Mouse (Mus musculus): ENCODE results near the gene Osbp.

Gene Osbp

DNA sequence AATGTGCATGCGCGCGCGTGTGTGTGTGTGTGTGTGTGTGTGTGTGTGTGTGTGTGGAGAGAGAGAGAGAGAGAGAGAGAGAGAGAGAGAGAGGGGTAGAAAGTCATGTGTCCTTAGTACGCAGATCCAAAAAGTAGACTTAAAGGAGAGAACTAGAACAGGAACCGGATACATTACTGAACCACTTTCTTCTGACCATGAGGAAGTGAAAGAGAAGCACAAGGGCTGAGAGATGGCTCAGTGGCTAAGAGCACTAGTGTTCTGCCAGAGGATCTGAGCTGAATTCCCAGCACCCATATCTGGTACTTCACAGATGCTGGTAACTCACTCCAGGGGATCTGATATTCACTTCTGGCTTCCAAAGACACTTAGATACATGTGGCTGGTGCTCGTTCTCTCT, 23.6 kb downstream of the Osbp start:
- DNase-seq (ENCODE audit: low spot score), result no peak

DNA sequence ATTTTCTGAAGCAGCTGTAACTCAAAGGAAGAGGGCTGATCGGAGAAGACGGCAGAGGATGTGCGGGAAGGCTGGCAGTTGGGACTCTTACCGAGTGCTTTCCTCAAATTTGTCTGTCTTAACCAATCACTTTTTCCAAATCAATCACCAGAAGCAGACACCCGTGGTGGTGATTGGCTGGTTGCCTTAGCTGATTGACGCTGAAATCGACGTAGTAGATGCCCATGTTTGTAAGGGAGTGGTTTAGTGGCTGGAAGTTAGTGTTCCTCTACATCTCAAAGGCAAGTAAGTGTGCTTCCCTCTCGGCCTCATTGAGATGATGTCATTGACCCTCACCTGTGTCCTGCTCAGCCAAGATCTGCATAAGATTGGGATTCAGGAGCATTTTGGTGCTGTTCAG, 26.3 kb downstream of the Osbp start:
- DNase-seq (ENCODE audit: low spot score), result no peak

DNA sequence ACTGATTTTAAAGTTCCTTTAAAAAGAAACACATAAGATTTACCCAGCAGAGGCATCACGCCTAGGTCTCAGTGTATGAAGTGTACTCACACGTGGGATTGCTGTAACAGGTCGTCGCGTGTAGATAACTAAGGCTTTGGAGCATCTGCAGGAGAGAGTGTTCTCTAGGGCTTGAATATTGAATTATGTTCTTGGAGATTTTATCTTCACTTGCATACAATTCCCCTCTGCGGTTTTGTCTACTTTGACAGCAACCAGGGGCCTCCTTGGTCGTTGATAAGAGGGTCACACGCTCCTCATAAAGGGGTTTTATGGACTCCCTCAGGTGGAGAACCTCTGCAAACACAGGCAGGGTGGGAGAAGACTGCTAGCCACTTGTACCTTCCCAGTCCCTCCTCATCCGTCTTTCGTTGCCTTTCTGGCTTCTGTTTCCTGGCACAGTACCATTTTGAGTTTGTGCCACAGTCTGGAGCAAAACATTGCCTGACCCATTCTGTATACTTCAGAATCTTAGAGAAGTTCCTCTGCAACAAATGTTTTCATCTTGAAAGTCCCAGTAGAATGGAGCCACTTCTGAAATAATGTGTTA, 26.8 kb downstream of the Osbp start:
- no peak for DNase-seq (ENCODE audit: low spot score)

DNA sequence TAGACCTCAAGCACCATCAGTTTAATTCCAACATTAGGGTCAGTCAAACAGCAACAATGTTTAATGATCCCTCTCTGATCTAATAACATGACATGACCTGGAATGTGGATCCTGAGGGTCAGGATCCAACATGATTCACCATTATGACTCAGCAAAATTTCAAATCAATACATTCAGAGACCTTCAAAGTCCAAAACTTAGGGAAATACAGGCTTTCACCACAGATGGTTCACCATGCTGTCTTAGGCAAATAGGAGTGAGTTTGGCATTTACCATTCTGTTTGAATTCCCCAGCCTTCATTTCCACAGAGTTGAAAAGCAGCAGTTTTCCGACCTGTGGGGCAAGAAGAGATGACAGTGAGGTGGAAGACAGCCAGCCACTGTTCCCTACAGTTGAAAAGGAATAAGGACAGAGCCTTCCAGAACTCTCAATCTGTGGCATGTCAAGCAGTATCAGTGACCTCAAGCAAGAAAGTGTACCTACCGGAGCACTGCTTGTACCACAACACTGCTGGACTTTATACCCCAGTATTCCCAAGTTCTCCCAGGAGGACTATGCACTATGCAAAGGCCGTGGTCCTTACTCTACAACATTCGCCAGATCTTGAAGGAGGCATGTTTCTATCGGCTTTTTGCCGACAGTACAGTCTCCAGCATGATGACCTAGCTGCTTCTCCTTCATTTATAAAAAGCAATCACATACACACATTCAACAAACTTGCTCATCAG, 29.1 kb downstream of the Osbp start:
- DNase-seq (ENCODE audit: low spot score), result no peak

DNA sequence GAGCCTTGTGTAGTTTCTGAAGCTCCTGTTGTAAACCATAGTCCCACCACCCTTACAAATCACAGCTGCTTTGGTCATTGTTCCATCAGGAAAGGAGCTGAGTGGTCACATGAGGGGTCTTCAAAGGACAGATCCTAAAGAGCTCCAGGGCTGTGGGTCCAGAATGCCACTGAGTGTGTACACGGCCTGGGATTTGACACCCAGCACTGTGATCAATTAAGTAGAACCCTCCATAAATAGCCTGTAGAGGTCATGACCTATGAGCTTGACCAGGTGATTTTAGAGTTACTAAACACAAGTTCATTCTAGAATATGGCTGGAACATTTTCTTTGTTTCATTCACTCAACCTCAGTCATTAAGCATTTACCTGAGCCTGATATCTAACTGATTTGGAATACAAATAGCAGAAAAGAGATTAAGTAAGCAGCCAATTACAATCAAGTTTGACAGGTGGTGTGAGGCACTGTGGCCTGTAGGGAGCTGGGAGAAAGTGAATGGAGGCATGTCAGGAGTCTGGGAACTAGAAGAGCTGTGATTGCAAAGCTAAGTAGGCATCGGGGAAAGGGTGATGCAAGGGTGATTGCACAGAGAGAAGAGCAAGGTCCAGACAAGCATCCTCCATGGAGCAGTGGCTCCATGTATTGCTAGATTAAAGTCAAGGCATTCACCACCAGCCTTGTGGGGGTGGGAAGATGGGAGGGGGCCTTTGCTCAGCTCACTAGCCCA, 30.1 kb downstream of the Osbp start:
- no peak for DNase-seq (ENCODE audit: low spot score)

DNA sequence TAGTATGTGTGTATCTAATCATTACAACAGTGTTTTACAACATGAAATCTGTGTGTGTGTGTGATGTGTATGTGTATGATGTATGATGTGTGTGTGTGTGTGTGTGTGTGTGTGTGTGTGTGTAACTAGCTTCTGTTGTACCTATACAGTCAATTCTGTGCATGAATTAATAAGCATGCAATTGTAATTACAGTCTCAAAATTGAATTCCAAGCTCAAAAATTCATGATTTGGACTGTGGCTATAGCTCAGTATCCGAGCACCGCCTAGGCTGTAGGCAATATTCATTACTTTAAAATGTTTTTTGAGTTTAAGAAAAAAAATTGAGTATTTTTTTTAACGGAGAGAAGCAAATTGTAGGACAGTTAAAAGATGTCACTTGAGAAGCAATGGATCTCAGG, 35.9 kb downstream of the Osbp start:
- no peak for DNase-seq (ENCODE audit: low spot score)

DNA sequence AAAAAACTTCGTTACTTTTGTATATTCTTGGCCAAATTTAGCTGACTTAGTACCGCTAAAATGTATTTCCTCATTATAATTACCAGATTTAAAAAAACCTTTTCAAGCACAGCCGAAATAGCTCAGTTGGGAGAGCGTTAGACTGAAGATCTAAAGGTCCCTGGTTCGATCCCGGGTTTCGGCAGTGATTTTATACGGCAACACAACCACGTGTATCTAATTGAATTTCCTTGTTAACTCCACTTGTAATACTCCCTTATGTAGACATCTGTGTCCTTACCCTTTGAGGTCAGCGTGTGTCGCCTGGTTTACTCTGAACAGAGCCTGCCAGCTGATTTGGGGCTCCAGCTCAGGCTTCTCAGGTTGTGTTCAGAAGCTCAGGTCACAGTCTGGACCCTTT, 36.4 kb downstream of the Osbp start:
- peak; percentile 30 for DNase-seq (ENCODE audit: low spot score)

DNA sequence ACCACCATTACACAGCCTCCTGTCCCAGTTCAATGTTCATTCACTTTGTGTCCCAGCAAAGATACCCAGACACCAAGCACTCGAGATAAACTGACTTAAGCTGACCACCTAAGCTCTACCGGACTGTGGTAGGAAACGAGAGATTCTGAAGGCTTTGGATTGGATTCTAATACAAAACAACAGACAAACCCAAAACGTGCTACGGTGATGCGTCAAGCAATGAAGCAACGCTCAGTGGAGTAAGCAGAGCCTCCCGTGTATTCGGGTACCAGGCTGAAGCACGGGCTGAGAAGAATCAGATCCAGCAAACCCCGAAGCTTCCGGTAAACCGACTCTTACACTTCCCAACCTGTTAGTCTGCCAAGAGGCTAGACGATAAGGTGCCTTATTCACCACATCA, 37.0 kb downstream of the Osbp start:
- no peak for DNase-seq (ENCODE audit: low spot score)

DNA sequence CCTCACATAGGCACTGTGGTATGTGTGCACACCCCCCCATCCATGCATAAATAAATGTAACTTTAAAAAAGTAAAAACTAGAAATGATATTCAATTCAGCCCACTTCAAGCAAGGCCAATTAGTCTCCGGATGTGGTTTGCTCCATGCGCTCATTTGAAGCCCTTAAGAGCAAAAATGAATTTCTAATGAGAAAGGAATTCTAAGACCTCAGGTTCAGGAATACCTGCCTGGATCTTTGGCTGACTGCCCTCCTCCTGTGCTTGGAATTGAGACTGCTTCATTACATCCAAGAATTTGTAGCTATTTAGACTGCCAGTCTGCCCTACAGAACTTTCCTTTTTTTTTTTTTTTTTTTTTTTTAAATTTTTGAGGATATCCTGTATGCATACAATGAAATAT, 37.8 kb downstream of the Osbp start:
- DNase-seq (ENCODE audit: low spot score), result no peak

DNA sequence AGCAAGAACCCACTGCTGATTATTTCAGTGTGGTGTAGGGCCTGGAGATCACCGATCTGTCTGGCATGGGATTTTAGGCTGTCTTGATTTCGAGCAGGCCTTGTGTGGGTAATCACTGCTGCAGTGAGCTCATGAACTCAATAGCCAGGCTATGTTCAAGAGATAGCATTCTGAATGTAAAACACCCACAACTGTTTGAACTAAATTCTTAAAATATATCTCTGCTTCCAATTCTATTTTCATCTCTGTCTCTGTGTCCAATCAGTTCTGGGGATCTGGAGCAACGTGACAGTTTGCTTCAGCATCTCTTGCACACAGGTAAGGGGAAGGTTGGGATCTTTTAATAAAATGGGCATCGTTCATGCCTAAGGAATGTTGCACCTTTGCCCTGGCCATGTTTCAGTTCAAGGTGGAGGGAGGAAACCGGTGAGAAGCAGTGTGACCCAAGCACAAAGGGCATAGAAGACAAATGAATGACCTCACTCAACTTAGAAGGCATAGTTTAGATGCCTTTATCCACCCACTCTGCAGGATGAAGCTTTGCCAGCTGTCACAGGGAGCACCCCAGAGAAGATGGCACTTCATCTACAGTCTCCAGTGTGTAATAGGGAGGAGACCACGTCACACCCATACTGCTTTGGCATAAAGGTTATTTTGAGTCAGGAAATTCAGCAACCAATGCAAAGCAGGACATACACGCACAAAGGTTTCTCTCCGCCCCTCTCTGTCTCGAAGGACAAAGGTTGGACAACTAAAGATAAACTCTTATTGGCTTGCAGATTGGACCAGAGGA, 38.7 kb downstream of the Osbp start:
- no peak for DNase-seq (ENCODE audit: low spot score)

DNA sequence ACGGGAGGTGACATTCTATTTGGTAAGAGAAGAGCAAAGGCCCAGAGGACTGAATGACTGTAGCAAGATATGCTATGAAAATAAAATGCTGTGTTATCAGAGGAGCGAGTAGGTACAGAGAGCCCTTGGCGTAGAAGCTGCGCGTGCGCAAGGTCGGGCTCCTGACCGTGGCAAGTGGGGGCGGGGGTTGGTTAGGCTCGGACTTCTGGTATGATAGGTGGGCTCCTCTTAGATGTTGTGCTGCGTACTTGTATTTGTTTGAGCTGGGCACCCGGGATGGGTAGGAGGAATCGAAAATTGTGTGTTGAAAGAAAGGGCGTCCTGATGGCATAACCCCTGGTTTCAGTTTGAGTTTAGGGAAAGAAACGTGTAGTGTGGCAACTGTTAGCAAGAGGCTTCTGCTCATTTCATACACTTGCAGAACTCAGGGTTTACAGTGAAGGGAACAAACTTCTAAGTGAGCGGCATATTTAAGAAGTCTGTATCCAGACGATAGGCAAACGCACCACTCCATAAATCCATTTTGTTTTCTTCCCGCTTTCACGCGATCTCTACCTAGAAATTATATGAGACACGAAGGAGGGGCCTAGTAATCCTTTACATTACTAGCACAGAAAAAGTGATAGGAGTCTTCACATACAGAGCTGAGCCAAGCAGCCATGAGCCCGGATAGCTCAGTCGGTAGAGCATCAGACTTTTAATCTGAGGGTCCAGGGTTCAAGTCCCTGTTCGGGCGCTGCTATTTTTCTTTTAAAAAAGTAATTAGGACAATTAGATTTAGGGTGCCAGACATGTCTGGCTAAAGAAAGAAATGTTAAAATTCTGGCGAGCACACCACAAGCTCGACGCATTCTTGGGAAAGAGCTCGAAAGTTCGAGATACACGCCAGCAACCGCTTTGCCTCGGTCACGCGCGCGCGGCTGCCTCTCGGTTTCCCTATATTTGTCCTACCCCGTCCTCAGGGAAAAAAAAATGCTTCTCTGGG, 39.9 kb downstream of the Osbp start:
- peak; percentile 79 for DNase-seq (ENCODE audit: low spot score)

DNA sequence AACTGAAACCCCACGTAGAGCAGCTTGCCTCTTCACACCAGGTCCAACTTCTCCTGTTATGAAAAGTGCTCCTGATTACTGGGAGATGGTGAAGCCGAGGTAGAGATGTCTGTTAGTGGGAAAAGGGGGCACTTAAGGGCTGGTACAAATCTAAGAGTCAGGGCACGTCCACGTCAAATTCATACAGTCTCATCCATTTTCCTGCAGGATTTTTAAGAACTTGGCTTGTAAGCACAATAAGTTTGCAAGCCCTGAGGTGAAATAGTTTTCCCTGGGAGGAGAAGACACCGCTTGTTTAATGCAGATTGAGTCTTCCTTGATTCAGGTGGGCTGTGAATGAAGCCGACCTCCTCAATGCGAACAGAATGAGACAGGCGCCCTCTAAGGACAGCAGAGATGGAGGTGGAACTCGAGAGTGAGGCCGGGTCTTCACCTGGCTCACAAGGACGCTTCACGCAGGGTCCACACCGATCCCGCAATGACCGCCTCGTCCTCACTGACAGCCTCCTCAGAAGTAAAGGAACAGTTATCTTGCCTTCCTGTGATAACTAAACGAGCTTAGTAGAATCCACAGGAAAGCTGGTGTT, 40.7 kb downstream of the Osbp start:
- no peak for DNase-seq (ENCODE audit: low spot score)

DNA sequence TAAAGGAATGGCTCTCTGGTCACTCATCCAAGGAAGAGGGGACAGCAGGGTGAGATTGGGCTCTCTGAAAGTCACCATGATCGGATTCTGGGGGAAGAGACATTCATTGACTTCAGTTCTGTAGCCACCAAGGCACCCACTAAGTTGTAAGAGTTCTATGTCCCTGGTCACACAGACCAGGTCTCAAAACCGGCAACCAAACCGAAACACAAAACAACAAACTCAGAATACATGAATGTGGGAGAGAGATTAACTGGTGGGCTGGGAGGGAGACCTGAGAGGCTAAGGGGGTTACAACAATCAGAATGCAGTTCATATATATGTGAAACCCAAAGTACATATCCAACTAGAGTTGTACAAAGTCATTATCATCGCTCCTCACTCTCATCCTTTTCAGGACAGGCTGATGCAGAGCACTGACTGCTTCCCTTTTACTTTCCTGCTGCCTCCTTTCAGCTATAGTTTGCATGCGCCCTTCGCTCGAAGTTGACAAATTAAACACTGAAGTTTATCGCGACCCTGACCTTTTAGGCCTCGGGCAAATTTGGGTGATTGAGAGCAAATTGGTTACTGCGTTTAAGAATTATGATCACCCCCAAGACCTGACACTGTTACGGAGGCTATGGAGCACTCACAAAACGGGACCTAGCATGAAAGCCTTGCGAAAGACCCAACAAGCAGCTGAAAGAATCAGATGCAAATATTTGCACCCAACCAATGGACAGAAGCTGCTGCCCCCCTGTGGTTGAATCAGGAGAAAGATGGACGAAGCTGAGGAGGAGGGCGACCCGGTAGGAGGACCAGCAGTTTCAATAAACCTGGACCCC, 41.6 kb downstream of the Osbp start:
- DNase-seq (ENCODE audit: low spot score), result peak; percentile 25

DNA sequence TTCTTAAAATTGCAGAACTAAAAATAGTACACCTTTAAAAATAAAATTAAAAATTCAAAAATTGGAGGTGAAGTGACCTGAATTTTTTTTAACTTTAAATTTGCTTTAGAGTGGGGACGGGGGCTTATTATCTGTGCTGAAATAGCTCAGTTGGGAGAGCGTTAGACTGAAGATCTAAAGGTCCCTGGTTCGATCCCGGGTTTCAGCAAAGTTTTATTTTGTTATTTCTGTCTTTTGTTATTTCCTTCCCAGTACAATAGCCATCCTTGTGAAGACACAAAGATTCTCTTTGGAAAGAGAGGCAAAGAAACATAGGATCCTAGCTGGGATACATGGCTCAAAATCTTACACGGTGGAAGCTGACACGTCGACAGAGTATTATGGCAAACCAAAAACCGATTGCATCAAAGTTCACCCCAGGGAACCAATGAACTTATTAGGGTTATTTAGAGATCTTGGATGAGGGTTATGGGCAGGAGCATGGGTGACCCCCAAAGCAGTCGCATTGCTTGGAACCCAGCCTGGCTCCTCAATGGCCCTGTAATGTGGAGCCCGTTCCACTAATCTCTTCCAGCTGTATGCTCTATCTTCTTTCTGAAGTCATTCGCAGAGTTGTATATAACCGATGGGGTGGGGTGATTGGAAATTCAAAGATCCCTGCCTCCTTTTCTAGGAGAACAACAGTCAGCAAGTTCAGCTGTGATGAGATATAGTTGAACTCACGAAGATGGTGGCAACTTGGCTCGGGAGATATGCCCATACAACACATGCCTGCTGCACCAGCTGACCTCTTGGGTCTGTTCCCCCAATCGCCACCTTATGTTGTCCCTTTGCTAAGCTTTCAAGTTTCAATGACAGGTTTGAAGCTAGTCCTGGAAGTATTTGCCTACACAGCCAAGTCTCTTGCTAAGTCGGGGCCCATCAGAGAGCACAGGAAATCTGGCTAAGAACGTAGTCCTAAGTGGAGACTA, 43.0 kb downstream of the Osbp start:
- no peak for DNase-seq (ENCODE audit: low spot score)

DNA sequence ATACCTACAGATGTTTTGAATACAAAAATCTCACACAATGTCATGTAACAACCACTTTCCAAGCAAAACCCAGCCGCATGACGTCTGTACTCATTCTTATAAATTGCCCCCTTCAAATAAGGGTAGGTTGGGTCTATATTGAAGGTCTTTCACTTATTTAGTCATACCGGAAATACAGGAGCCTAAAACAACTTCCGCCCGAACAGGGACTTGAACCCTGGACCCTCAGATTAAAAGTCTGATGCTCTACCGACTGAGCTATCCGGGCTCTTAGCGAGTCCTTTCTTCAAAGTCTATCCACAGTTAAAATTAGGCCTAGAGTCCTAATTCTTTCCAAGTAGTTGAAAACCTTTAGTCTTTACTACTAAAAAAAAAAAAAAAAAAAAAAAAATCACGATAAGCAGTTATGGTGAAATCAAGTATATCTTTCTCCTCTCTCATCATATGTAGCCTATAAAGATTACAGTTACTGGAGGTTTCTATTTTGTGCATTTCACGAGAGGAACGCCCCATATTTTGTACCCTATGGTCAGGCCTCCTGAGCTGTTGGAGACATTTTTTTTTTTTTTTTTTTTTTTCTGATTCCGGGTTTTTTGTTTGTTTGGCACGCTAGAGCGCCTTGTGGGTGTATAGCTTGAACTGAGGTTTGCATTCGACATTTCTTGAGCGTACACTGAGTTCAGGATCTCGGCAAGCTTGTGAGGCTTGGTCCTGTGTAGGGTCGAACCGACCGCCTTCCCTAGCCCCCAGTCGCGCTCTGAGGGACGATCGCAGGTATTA, 44.0 kb downstream of the Osbp start:
- DNase-seq (ENCODE audit: low spot score), result peak; percentile 48

DNA sequence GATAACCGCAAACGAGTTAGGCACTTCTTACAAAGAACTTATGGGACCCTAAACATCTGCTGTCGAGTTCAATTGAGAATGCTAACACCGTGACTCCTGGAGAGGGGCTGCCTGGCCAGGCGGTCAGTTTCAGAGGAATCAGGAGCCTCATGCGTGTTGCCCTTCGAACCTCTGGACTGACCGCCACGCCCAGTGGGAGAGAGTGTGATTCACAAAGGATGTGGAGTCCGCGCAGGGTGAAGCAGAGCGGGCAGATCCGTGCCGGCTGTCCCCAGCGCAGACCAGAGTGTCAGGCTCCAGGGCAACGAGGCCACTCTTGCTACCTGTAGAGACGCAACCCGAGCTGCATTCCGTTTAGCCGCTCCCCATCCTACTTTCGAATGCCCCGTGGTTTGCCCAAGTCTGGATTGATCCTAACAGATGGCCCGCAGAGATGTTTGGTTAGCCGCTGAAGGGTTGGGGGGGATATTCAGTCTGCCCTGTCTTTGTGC, 44.6 kb downstream of the Osbp start:
- peak; percentile 44 for DNase-seq (ENCODE audit: low spot score)

DNA sequence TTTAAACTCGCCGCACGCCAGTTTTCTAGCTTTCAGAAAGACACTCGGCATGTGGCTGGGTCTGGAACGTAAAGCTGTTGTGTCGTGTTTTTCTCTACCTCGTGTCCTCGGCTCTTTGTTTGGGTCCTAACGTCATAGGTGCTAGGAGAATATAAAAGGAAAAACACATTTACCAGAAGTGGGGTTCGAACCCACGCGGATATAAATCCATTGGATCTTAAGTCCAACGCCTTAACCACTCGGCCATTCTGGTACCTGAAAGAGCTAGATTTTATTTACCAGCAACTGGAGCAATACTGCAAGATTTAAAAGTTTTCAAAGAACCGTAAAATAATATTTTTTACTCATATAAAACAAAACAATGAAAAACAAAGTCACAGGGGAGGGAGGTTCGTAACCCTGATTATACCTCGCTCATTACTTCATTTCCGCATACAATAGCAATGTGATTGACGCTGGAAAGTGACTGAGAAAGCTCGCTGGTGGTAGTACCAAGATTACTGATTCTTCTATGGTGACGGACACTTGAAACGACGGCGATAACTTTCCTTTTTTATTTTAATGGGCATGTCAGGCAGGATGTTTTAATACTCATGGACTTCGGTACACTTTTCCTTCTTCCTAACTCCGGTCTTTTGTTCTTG, 45.3 kb downstream of the Osbp start:
- DNase-seq (ENCODE audit: low spot score), result peak; percentile 67

All from ovary, postnatal 14 days (tissue).